Mouse (Mus musculus) megakaryocyte-erythroid progenitor cell, adult 5 weeks (primary cell): Measurements from ENCODE around the gene Tra2b. TPM values are rescaled to one million over a fixed set of nuclear protein-coding genes. Genes with fewer than 3 reads are reported as not detected.

ENCODE experiments used
- polyA plus RNA-seq: library from polyadenylated mRNA; stranded (reverse); fragments of >175 nt; gene quantifications from 2 replicates; pipeline ENCODE4 v1.2.3, GENCODE M21; 2012

Tra2b gene
- 115 and 144 TPM in 2 replicates for polyA plus RNA-seq

DNA sequence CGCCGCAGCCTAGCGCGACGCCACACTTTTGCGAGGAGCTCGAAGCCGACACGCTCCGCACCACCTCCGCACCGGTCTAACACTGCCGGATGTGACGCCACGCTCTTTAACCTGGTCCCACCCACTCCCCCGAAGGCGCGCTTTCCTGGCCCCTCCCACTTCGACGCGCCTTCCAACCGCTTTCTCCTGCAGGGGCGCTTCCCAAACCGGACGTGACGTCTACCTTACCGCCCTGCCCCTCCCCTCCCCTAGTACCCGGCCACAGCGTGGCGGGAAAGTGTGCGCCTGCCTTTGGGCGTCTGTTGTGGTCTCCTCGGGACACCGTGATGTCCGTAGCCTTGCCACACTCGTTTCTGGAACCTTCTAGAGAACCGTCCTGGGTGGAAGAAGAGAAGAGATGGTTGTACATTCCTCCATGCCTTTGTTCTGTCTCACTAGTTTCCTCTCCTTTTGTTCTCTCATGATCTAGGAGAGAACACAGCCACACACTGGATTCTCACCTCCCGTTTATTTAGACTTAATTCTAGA lies at the start of gene Tra2b:
TSS of gene Tra2b (minus strand) at position 157 of the 528 bp plus-strand sequence.

Other genes with a start within 250 kb of the Tra2b start
- 1.4 and 2.0 TPM in 2 replicates for gene Igf2bp2, start 102.7 kb downstream of the Tra2b start, polyA plus RNA-seq
- 15.5 and 18.4 TPM in 2 replicates for gene Etv5, start 173.7 kb upstream of the Tra2b start, polyA plus RNA-seq